Mouse (Mus musculus) ovary, postnatal 10 days (tissue): ENCODE results near the gene Serpinb5.
"Not testable (repeated sequence)": the region's sequence is repeated elsewhere in the genome, so short reads cannot be mapped to it uniquely, and the experiment has no call there.

Source experiments
- DNase-seq: peaks from one replicate; pipeline ENCODE4 v3.0.0; 2022; ENCODE audit warnings: low spot score

The Serpinb5 gene

DNA sequence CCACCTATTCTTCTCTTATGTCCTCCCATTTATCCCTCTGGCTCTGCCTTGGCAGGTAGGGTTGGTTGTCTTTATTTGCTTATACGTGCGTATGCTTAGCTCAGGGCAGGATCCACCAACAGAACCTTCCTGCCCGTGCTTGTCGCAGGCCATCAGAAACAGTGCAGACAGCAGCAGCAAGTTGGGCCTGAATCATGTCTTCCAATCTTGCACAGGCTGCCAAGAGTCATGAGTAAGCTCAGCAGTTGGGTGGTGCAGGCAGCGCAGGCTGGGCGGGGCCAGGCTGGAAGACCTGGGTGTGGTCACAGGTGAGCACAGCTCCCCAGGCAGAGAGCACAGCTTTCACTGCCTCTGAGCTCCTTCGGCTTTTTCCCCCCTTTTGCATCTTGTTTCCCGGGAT lies at the start of gene Serpinb5:
Gene Serpinb5, plus strand, starts transcription at position 327 of the 400 bp plus-strand sequence.
- no peak for DNase-seq

DNA sequence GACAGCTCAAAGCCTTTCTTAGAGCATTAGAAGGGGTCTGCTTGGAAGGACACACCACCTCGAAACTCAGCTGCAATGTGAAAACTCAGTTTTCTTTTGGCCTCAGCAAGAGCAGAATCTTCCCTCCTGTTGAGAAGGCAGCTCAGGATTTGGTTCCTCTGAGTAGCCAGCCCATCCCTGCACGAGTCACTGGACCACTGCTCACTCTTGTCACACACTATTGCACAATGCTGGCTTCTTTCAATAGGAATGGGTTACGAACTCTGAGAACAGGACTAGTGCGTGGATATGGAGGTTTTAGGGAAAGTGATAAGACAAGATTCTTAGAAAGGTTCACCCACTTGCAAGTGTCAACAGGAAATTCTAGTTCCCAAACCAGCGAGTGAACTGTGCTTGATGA lies 46.1 kb upstream of the Serpinb5 start:
- no peak for DNase-seq

DNA sequence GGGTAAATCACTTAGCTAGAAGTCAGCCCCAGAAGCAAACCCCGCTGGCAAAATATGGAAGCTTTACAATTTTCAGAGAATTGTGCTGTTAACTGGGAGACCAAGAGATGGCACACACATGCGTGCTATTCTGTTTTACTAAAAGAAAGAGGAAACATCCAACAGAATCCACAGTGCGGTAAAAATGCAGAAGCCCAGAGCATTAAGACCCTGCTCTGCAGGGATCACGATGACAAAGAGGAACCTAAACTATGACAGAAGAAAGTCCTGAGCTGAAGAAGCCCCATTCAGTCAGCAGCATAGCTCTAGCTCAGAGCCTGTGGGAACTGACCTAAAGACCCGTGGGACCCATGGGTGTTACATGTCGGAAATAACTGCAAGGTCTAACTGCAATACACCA lies 45.7 kb upstream of the Serpinb5 start:
- no peak for DNase-seq

DNA sequence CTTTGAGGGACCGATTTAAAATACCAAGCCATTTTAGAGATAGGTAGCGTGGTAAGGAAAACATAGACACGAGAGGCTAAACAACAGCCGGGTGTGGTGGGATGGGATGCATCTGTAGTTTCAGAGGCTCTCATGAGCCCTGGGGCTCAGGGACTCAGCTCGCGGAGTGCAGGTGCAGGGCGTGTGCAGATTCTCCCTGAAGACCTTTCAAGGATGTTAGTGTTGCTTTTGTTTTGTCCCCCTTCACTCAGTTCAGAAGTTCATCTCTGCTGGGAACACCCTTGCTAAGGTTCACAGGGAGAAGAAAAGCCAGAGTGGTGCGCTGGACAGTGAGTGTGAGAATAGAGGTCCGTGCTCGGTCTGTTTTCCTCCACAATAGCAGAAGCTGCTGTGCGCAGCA lies 44.2 kb upstream of the Serpinb5 start:
- DNase-seq, result no peak

DNA sequence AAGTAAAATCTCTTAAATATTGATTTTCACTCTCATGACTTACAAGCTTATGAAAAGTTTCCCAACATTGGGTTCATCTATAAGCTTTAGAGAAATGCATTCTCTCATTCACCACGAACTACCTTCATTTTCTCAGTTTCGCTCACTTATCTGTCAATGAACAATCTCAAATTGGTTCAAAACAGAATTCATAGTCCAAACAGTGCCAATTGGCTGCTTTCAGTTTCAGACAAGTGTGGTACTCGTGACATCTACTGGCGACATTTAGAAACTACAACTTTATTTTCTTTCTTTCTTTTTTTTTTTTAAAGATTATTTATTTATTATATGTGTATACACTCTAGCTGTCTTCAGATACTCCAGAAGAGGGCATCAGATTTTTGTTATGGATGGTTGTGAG lies 42.6 kb upstream of the Serpinb5 start:
- DNase-seq, result no peak

DNA sequence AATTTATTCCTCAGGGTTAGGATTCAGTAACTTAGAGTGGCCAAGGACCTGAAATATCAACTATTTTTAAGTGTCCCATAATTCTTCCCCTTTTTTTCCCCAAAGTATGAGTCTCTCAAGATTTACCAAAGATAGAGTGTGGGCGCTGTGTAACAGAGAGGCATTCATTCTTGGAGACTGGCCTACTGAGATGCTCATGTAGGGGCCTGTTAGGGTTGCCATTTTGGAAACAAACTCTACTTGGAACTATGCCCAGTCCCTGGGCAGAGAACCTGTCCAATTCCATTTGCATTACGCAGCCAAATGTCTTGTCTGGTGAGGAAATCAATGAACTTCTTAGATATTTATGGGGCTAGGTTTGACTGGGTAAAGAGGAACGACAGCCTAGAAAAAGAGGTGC lies 38.7 kb upstream of the Serpinb5 start:
- DNase-seq, result no peak

DNA sequence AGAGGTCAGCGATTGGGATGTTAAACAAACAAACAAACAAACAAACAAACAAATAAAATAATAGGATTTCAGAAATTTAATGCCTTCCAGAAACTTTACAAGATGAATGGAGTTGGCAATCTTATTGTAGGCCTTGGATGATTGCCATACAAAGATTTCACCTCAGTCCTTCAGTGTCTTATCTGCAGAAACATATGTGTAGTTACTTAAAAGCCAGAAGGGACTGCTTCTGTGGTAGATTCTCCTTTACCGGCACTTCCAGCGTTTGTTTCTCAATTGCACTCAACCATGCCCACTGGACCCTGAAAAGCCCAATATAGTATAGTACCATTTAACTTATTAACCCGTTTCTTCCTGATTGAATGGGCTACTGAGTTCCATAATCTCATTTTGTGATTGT lies 32.2 kb upstream of the Serpinb5 start:
- DNase-seq, result no peak

DNA sequence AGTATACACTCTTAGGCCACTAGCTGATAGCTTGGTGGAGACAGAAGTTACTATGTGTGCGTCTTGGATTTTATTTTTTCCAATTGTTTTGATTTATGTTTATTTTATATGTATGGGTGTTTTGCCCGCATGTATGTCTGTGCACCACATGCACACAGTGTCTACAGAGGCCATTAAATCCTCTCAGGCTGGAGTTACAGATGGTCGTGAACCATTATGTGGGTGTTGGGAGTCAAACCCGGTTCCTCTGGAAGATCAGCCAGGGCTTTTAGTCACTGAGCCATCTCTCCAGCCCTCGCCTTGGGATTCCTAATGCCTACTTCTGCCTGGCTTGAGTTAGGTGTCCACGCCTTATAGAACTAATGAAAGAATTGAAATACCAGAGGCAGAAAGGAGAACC lies 4.6 kb downstream of the Serpinb5 start:
- DNase-seq, result no peak

DNA sequence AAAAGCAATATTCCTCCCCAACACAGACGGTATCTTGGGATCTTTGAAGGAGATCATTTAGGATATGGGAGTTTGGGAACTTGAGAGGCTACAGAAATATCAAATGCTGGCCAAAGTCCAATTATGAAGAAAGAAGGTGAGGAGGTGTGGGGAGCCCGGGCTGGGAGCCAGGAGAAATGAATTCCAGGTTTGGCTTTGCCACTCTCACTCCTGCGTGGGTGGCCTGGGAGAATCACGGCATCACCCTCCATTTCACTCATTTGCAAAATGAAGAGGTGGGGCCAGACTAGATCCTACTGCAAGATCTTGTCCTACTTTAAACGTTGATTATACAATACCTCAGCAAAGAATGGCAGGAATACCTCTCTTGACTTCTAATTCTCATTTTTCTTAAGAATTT lies 5.1 kb downstream of the Serpinb5 start:
- no peak for DNase-seq

DNA sequence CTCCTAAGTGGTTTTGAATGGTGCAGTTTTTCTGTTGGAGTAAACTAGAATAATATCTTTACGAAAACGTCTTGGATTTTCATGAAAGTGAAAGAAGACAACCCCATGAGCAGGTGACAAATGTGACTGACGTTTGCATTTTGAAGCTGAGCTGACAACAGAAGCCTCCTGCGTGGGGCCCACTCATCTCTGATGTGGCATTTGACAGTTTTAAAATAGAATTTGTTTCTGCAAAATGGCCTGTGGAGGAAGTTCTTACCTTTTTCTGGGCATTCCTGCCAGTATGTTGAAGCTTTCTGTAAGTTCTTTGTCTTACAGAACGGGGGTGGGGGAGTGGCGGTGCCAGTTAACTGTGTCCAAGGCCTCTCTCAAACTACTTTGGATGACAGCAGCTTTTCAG lies 5.8 kb downstream of the Serpinb5 start:
- no peak for DNase-seq

DNA sequence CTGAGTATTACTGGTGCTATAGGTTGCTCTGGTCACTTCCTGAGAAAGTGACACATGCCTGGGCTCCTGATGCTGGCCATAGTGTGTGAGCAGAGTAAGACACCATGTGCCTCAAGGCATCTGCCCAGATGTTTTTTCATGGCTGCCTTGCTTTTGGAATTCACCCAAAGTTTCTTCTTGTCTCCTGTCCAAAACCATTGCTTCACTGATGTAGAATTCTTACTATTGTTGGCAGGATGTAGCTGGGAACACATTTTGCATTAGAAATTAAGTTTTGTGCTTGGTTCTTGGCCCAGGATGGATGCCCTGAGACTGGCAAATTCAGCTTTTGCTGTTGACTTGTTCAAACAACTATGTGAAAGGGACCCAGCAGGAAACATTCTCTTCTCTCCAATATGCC lies 9.0 kb downstream of the Serpinb5 start:
- no peak for DNase-seq

DNA sequence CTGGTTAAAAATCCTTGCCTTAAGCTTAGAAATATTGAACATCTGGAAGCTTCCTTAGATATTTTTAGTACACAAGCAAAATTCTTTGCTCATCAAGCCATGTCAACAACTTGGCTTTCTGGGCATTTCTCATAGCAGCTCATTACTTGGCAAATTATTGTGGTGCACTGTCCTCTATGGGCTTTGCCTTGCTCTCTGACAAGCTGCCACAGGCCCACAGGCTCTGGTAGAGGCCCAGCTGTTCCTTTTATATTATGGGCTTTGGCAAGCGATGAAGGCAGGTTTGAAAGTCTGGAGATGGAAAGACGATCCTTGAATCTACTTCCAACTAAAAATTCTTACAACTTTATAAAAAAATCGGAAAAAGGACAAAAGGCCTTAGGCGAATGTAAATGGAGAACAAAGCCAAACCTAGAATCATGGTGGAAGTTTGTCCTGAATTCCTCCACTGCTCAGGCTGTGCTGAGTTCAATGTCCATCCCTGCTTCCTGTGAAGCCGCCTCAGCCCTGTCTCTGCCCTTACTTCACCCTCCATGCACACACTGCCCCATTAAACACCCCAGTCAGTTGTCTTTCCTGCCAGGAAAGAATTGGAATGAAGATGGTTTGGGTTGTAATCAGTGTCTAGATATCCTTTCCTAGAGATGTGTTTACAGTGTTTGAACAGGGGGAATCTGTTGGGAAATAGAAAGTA lies 14.4 kb downstream of the Serpinb5 start:
- DNase-seq, result no peak

DNA sequence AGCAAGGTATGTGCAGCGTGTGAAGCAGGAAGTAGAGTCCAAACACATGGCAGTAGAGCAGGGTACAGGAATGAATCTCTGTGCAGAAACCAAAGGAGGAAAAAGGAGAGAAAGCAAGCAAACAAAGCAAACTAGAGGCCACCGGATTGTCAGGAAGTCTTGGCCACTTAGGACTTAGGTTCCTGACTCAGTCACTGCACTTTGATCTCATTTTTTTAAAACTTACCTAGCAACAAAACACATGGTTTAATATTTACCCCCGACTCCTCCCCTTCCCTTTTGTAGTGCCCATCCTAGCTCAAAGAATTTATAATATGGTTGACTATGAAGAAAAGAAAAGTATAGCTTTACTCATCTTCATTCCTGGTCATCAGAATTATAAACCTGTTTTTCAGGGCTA lies 15.2 kb downstream of the Serpinb5 start:
- DNase-seq, result no peak

DNA sequence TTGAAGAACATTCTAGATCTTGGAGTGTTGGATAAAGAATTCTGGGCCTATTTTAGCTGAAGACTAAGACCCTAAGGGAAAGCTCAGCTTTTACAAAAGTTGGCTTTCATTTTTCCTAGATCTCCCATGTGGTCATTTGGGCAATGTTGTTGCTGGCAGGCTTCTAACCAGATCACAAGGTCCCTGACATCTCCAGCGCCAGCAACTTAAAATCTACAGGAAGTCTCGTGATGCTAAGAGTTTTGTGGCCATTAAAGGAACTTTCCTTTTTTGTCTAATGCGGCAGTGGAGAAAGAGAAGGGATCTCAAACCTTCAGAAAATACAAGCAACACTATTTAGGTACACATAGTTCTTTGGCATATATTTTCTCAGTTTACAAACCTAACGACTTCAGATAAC lies 21.8 kb downstream of the Serpinb5 start:
- DNase-seq, result no peak

DNA sequence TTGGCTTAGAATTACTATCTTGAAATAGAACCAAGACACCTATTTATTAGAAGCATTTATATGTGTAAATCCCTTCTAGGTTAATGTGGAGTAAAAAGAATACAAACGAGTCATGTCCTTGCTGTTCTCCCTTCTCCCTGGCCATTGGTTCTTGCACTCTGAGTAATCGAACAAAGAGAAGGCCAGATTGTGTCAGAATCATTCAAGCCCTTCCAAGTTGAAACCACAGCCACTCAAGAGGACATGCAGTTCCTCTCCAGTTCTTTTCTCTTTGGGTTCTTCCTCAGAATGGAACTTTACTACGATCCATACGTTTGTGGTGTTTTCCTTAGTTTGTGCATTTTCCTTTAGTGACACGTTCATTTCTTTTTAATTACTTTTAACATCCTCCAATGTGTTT lies 22.4 kb downstream of the Serpinb5 start:
- DNase-seq, result no peak

DNA sequence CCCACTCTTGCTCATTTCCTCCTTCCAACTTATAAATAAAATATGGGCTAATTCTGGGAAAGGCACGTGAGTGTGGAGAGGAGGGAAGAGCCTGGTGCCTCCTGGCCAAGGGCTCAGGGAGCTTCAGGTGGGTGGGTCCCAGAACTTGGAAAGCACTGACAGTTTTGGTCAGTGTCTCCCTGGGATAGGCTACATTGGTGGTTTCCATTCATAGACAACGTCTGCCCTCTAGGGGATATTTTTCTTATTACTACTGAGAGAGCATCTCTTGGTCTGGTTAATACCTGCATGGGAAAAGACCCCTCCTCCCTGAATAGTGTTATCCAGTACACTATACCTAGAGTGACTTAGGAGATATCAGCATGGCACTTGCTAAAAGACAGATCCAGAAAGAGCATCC lies 22.8 kb downstream of the Serpinb5 start:
- no peak for DNase-seq

DNA sequence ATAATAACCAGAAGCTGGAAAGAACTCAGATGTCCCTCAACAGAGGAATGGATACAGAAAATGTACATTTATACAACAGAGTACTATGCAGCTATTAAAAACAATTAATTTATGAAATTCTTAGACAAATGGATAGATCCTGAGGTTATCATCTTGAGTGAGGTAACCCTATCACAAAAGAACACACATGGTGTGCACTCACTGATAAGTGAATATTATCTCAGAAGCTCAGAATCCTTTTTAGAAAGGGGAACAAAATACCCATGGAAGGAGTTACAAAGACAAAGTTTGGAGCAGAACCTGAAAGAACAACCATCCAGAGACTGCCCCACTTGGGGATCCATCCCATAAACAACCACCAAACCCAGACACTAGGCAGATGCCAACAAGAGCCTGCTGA lies 34.2 kb downstream of the Serpinb5 start:
- DNase-seq, result not testable (repeated sequence)

DNA sequence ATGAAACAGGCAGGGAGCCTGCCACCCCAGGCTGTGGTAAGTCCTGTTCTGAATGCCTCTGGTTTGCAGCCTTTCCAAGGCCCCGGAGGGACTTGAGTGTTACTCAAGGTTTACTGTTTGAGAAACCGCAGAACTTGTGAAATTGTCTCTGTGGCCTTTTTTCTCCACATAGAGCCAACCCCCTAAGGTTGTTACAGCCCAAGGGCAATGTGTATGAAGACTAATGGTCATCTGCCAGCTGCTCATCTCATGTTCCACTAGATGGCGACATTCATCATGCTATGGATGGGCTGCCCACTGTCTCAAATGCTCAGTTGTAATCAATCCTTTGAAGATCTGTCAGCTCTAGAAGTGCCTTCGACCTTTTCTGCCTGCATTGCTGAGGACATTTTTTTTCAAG lies 40.4 kb downstream of the Serpinb5 start:
- DNase-seq, result peak; percentile 2

DNA sequence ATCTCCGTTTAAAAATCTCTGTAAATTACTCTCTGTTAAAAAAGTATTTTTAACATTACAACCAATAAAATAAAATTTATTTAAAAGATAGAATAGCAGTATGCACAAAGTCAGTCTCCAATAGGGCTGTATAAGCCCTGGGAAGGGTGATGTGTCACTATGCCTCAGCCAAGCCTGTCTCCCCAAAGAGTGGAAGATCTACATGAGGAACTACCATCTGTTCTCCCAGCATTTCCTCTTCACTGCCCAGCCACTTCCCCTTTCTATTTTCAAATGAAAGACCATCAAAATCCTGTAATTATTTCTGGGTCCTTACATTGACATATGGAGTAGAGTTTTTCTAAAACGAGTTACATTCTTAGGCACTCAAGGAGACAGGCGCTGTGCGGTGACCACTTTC lies 71.0 kb downstream of the Serpinb5 start:
- DNase-seq, result no peak
